Mouse (Mus musculus) liver, embryonic 14.5 days (tissue): ENCODE results near the gene Wrap53. TPM values are rescaled to one million over a fixed set of nuclear protein-coding genes. Genes with fewer than 3 reads are reported as not detected.
"Not testable (repeated sequence)": the region's sequence is repeated elsewhere in the genome, so short reads cannot be mapped to it uniquely, and the experiment has no call there.

Source experiments
- ATAC-seq: fragments of 200-750 bp; cut with Nextera tagmentation; 2 replicates; pipeline ENCODE4 v1.8.0; 2017; ENCODE audit warnings: moderate number of reproducible peaks, mild to moderate bottlenecking, moderate library complexity; ENCODE audit not compliant: insufficient read depth
- DNase-seq, 3 experiments: peaks; one replicate each; pipeline ENCODE4 v3.0.0-alpha.2; 2012 to 2013; ENCODE audit warnings: low read depth in 3 of 3, low spot score in 3 of 3
- H3K27ac ChIP-seq: fragments of 300-500 bp; sonication (generic); 2 replicates; pipeline ENCODE4 v1.5.1; 2014; ENCODE audit warnings: moderate library complexity, mild to moderate bottlenecking, control low read depth, inconsistent platforms
- H3K27me3 ChIP-seq: fragments of 300-500 bp; sonication (generic); 2 replicates; pipeline ENCODE4 v1.6.1; 2014; ENCODE audit warnings: mild to moderate bottlenecking, low read length, moderate library complexity; ENCODE audit not compliant: control insufficient read depth, insufficient read depth
- H3K36me3 ChIP-seq: fragments of 300-500 bp; sonication (generic); replicated peaks from 2 replicates; pipeline ENCODE4 v1.6.1; 2014; ENCODE audit warnings: low read depth; ENCODE audit not compliant: control insufficient read depth, insufficient read depth
- H3K4me1 ChIP-seq, 2 experiments: fragments of 200-500 bp in 1 of 2; fragments of 300-500 bp in 1 of 2; sonication (generic) in 1 of 2; replicated peaks; 2 replicates each; pipeline ENCODE4 v1.6.1; 2012 to 2014; ENCODE audit warnings: antibody characterized with exemption in 1 of 2, inconsistent platforms in 1 of 2, low read length in 1 of 2; ENCODE audit not compliant: control insufficient read depth in 2 of 2, insufficient read depth in 2 of 2
- H3K4me2 ChIP-seq: fragments of 300-500 bp; sonication (generic); 2 replicates; pipeline ENCODE4 v1.6.1; 2014; ENCODE audit warnings: low read depth, mild to moderate bottlenecking, control low read depth, moderate library complexity
- H3K4me3 ChIP-seq, 2 experiments: fragments of 200-500 bp in 1 of 2; fragments of 300-500 bp in 1 of 2; sonication (generic) in 1 of 2; 2 replicates each; pipeline ENCODE4 v1.5.1; 2012 to 2014; ENCODE audit warnings: low read depth in 2 of 2, low read length in 2 of 2, mild to moderate bottlenecking in 2 of 2, control low read depth in 1 of 2, inconsistent platforms in 1 of 2, moderate library complexity in 1 of 2; ENCODE audit not compliant: insufficient read depth in 1 of 2
- H3K9ac ChIP-seq: fragments of 300-500 bp; sonication (generic); replicated peaks from 2 replicates; pipeline ENCODE4 v1.6.1; 2014; ENCODE audit warnings: mild to moderate bottlenecking, control low read depth, moderate library complexity
- H3K9me3 ChIP-seq: fragments of 300-500 bp; sonication (generic); 2 replicates; pipeline ENCODE4 v1.6.1; 2016; ENCODE audit warnings: low read length, mixed read lengths; ENCODE audit not compliant: control insufficient read depth
- CTCF ChIP-seq: IDR thresholded peaks from 2 replicates; pipeline ENCODE4 v1.5.1; 2016; ENCODE audit warnings: antibody characterized with exemption, low read depth, control low read depth
- EP300 ChIP-seq: IDR thresholded peaks from 2 replicates; pipeline ENCODE4 v1.6.1; 2016; ENCODE audit warnings: antibody characterized with exemption, low read depth
- WGBS: fragments of 180-500 bp; shearing (Covaris S2); extraction: QIAGEN DNeasy Blood & Tissue Kit; methylation state at CpG from one replicate; pipeline ENCODE4 v1.1.7; 2014; ENCODE audit not compliant: insufficient replicate concordance; 5-methylcytosine and 5-hydroxymethylcytosine counted together
- polyA plus RNA-seq, 2 experiments: library from polyadenylated mRNA; depleted of rRNA in 1 of 2; stranded (reverse) in 1 of 2; unstranded in 1 of 2; fragments of >200 nt; fragmentation: Nextera tagmentation in 1 of 2; extraction: Ambion mirVana in 1 of 2; gene quantifications; 2 replicates each; pipeline versions ENCODE4 v1.2.1 to v1.2.3; 2012 to 2014

Wrap53 gene
- polyA plus RNA-seq, 2 experiments: 10.8 to 14.8 TPM

DNA sequence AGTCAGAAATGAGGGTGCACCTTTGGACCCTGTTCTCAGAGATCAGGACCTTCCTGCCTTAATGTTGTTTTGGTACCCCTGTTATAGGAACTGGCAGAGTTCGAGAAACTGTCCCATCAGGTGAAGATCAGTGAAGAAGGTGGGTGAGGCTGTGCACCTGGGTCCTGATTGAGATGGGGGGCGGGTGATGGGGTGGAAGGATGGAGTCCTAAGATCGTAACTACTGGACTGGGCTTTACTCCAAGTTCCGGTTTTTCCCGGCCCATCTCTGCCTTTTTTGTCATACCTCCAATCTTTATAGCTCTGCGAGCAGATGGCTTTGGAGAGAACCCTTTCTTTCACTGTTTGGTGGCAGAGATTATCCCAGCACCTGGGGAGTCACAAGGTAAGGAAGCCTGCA, 42.4 kb upstream of the Wrap53 start:
- WGBS: 47% methylated on average over 6 of the region's 6 CpGs
- Histone ChIP-seq H3K4me2 (peak overlapping the region; percentile 84), H3K9me3 (no peaks in the 10 kb centered on the region), H3K27ac (no peak overlapping the region), H3K36me3 (no peaks in the 10 kb centered on the region), H3K4me3 (peak overlapping the region; percentile 57 to 69), H3K4me1 (peaks cover 16 to 33% of the 10 kb centered on the region in 2 experiments), H3K9ac (peak overlapping the region; percentile 65), H3K27me3 (no peaks in the 10 kb centered on the region)
- ATAC-seq (no peak), DNase-seq (no peak)
- TF ChIP-seq EP300 (no peak), CTCF (no peak)

GRCm38 (mm10) chr11:69621571-69622268, 41.7 kb upstream of the Wrap53 start, which contains the start of gene Sat2:
Sat2 (plus strand) TSS chr11:69622024.
- Histone ChIP-seq H3K4me3 (peak within 1 kb of the TSS; percentile 57 to 69), H3K27me3 (no peaks in the 10 kb centered on the region), H3K4me1 (peaks cover 16 to 33% of the 10 kb centered on the region in 2 experiments), H3K4me2 (peak within 1 kb of the TSS; percentile 84), H3K36me3 (no peaks in the 10 kb centered on the region), H3K9me3 (no peaks in the 10 kb centered on the region), H3K27ac (peak within 1 kb of the TSS; percentile 53), H3K9ac (peak within 1 kb of the TSS; percentile 65)
- no peak for TF ChIP-seq CTCF
- no peak for TF ChIP-seq EP300
- DNase-seq (no peak), ATAC-seq (peak; percentile 49; the same call in 1 of the 2 replicates)
- 3% methylated on average over 20 of the region's 20 CpGs for WGBS

DNA sequence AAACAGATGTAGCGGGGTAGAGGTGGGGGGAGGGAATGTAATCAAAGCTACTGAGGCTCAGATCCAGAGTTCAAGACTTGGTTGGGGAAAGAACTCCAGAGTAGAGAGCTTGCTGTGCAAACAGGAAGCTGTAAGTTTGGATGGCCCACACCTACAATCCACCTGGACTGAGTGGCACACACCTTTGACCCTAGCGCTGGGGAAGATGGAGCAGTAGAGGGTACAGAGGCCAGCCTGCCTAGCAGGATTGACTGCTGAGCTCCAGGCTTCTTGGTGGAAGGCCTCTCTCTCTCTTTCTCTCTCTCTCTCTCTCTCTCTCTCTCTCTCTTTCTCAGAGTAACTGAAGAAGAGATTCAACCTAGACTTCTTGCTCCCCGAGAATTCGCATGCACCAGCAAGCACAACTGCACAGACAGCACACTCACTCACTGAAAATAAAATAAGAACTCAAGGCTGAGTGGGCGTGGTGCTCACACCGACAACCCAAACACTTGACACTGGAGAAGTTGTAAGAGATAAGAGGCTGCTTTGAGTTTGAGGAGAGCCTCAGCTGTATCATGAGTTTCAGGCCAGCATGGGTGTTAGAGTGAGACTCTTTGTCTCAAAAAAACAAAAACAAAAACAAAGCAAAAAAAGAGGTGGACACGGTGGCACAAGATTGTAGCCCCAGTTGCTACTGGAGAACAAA, 40.5 kb upstream of the Wrap53 start:
- Histone ChIP-seq H3K9ac (no peak overlapping the region), H3K36me3 (no peaks in the 10 kb centered on the region), H3K9me3 (no peaks in the 10 kb centered on the region), H3K27ac (peak overlapping the region; percentile 53), H3K4me3 (no peak overlapping the region), H3K27me3 (no peaks in the 10 kb centered on the region), H3K4me2 (peak overlapping the region; percentile 84), H3K4me1 (peaks cover 16 to 33% of the 10 kb centered on the region in 2 experiments)
- ATAC-seq (peak; percentile 51; the same call in 1 of the 2 replicates), DNase-seq (no peak)
- WGBS: 39% methylated on average over 7 of the region's 7 CpGs
- TF ChIP-seq CTCF (no peak), EP300 (no peak)

- peaks cover 16 to 32% of the 10 kb centered on the region in 2 experiments for H3K4me1 ChIP-seq
- no peak for ATAC-seq
- 45% methylated on average over 5 of the region's 5 CpGs for WGBS
- H3K27ac ChIP-seq: no peak within 1 kb of the TSS
- H3K9me3 ChIP-seq: no peaks in the 10 kb centered on the region
- no peak for DNase-seq
- H3K4me2 ChIP-seq: peak within 1 kb of the TSS; percentile 39
- no peak within 1 kb of the TSS; the same call in 1 of the 2 replicates for H3K9ac ChIP-seq
- TF ChIP-seq CTCF (no peak), EP300 (no peak)
- H3K4me3 ChIP-seq: peak within 1 kb of the TSS; percentile 0 to 21; a peak in 2 of 4 replicates
- no peaks in the 10 kb centered on the region for H3K27me3 ChIP-seq
- H3K36me3 ChIP-seq: no peaks in the 10 kb centered on the region
Measured at GRCm38 (mm10) chr11:69617805-69618204, 37.8 kb upstream of the Wrap53 start, which contains the start of gene Shbg. Shbg (minus strand) TSS chr11:69617905.

DNA sequence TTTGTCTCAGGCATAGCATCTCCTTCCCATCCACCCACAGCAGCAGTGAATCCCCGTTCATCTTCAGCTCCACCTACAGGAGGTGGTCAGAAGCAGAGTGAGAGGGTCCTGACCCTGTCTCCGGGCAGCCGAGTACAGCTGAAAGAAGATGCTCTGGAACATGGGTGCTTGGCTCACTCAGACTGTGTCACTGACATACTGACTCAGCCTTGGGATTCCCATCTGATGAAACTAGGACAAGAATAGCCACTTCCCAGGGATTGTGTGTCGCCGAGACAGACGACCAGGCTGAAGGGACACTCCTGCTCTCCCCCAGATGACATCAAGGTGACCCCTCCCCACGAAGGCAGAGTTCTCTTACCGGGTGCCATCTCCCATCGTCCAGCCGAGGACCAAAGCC, 36.7 kb upstream of the Wrap53 start:
- Histone ChIP-seq H3K4me3 (peak overlapping the region; percentile 0 to 21; a peak in 2 of 4 replicates), H3K27ac (no peak overlapping the region), H3K36me3 (no peaks in the 10 kb centered on the region), H3K4me1 (peaks cover 16 to 27% of the 10 kb centered on the region in 2 experiments), H3K4me2 (peak overlapping the region; percentile 39), H3K9me3 (no peaks in the 10 kb centered on the region), H3K9ac (no peak overlapping the region), H3K27me3 (no peaks in the 10 kb centered on the region)
- no peak for TF ChIP-seq EP300
- TF ChIP-seq CTCF: no peak; the same call in 1 of the 2 replicates
- DNase-seq (no peak), ATAC-seq (no peak)
- 36% methylated on average over 10 of the region's 10 CpGs for WGBS

DNA sequence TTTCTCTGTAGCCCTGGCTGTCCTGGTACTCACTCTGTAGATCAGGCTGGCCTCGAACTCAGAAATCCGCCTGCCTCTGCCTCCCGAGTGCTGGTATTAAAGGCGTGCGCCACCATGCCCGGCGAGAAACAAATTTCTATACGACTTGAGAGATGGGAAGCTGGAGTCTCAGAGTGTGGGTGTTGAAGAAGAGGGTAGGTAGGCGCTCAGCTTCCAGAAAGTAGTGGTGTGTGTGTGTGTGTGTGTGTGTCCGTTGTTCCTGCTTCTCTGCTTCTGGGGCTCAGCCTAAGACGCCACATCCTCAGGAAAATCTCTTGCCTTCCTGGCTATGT, 34.2 kb upstream of the Wrap53 start:
- DNase-seq, ATAC-seq, H3K27me3 ChIP-seq, H3K36me3 ChIP-seq, H3K9me3 ChIP-seq, H3K27ac ChIP-seq: not testable (repeated sequence)
- peak overlapping the region; percentile 20 for H3K9ac ChIP-seq
- H3K4me1 ChIP-seq: peaks cover 10 to 21% of the 10 kb centered on the region in 2 experiments
- peak overlapping the region in 1 of 2 experiments; percentile 56; a peak in 2 of 4 replicates for H3K4me3 ChIP-seq
- 37% methylated on average over 11 of the region's 11 CpGs for WGBS
- peak overlapping the region; percentile 95 for H3K4me2 ChIP-seq
